Mouse (Mus musculus) heart, postnatal 0 days (tissue): ENCODE data around the gene Tbck.

Source experiments
- CTCF ChIP-seq: IDR thresholded peaks from 2 replicates; pipeline ENCODE4 v1.5.1; 2016; ENCODE audit warnings: antibody characterized with exemption, control low read depth, low read depth
- EP300 ChIP-seq: IDR thresholded peaks from 2 replicates; pipeline ENCODE4 v1.6.1; 2016; ENCODE audit warnings: antibody characterized with exemption, low read depth

DNA sequence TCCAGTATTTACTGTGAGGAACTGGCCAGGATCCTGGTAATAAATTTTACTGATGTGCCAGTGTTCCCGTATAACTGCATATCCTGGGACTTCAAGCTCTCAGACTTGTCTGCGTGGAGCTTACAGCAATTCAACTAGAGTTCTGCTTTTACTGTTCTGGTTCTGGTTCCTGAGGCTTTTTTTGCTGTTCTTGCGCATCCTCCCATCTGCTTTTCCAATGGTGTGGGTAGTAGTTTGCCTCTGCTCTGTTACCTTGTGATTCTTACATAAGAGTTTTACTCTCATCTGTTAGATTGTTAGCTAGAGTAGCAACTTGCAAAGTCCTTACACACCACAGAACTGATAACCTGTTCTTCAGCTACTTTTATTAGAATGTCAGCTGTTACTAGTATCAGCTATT is 40.4 kb downstream of the Tbck start:
- TF ChIP-seq CTCF (no peak), EP300 (no peak)
